Mouse (Mus musculus) MEL (cell line): ENCODE results near the gene Wipf3. TPM values are rescaled to one million over a fixed set of nuclear protein-coding genes. Genes with fewer than 3 reads are reported as not detected.

Experiments
- DNase-seq: peaks from one replicate; pipeline ENCODE4 v3.0.0; 2011; ENCODE audit warnings: low read depth, low spot score
- H3K27ac ChIP-seq: 2 replicates; pipeline ENCODE4 v1.5.1; 2012; ENCODE audit warnings: low read depth, mild to moderate bottlenecking, control low read depth, low read length, moderate library complexity; ENCODE audit not compliant: control insufficient read depth
- H3K27me3 ChIP-seq, 2 experiments: fragments of 150-350 bp in 1 of 2; sonication (generic) in 1 of 2; 2 replicates each; pipeline ENCODE4 v1.6.1; 2012; ENCODE audit warnings: low read length in 2 of 2, mild to moderate bottlenecking in 2 of 2, improper control_type of control experiment in 1 of 2, moderate library complexity in 1 of 2; ENCODE audit not compliant: insufficient read depth in 2 of 2, control insufficient read depth in 1 of 2
- H3K36me3 ChIP-seq, 2 experiments: 2 replicates each; pipeline ENCODE4 v1.6.1; 2012 to 2014; ENCODE audit warnings: low read length in 2 of 2, improper control_type of control experiment in 1 of 2, inconsistent platforms in 1 of 2, mild to moderate bottlenecking in 1 of 2; ENCODE audit not compliant: insufficient read depth in 2 of 2, control insufficient read depth in 1 of 2
- H3K4me1 ChIP-seq, 2 experiments: fragments of 150-350 bp in 1 of 2; sonication (generic) in 1 of 2; 2 replicates each; pipeline ENCODE4 v1.6.1; 2012; ENCODE audit warnings: low read length in 2 of 2, improper control_type of control experiment in 1 of 2, mild to moderate bottlenecking in 1 of 2; ENCODE audit not compliant: insufficient read depth in 2 of 2, control insufficient read depth in 1 of 2
- H3K4me3 ChIP-seq, 2 experiments: fragments of 150-350 bp in 1 of 2; sonication (generic) in 1 of 2; 2 replicates each; pipeline ENCODE4 v1.5.1; 2012; ENCODE audit warnings: low read depth in 2 of 2, low read length in 2 of 2, mild to moderate bottlenecking in 2 of 2, moderate library complexity in 2 of 2, control low read depth in 1 of 2, improper control_type of control experiment in 1 of 2; ENCODE audit not compliant: control insufficient read depth in 1 of 2, insufficient read depth in 1 of 2
- H3K79me2 ChIP-seq: 2 replicates; pipeline ENCODE4 v1.6.1; 2012; ENCODE audit warnings: mild to moderate bottlenecking, low read length, moderate library complexity; ENCODE audit not compliant: control insufficient read depth, poor library complexity, insufficient read depth
- H3K9ac ChIP-seq: 2 replicates; pipeline ENCODE4 v1.6.1; 2012; ENCODE audit warnings: low read depth, mild to moderate bottlenecking, control low read depth, low read length, moderate library complexity; ENCODE audit not compliant: control insufficient read depth, poor library complexity, severe bottlenecking
- H3K9me3 ChIP-seq: fragments of 150-350 bp; sonication (generic); replicated peaks from 2 replicates; pipeline ENCODE4 v1.6.1; 2012; ENCODE audit warnings: mild to moderate bottlenecking, low read length, improper control_type of control experiment, moderate library complexity; ENCODE audit not compliant: insufficient read depth
- CHD2 ChIP-seq: IDR thresholded peaks from 2 replicates; pipeline ENCODE4 v1.6.1; 2011; ENCODE audit warnings: low read length, improper control_type of control experiment
- CTCF ChIP-seq, 3 experiments: IDR thresholded peaks in 2 of 3; conservative IDR thresholded peaks in 1 of 3; 2 replicates each; pipeline ENCODE4 v1.5.1; 2011 to 2012; ENCODE audit warnings: low read length in 3 of 3, low read depth in 2 of 3, mild to moderate bottlenecking in 2 of 3, improper control_type of control experiment in 1 of 3, inconsistent platforms in 1 of 3, mixed read lengths in 1 of 3, moderate library complexity in 1 of 3; ENCODE audit not compliant: control insufficient read depth in 1 of 3, insufficient read depth in 1 of 3, poor library complexity in 1 of 3, severe bottlenecking in 1 of 3
- ELF1 ChIP-seq: IDR thresholded peaks from 2 replicates; pipeline ENCODE4 v1.6.1; 2014; ENCODE audit warnings: low read depth, mild to moderate bottlenecking, inconsistent platforms, low read length, improper control_type of control experiment, moderate library complexity
- ETS1 ChIP-seq: IDR thresholded peaks from 2 replicates; pipeline ENCODE4 v1.6.1; 2012; ENCODE audit warnings: low read depth, mild to moderate bottlenecking, inconsistent platforms, low read length, improper control_type of control experiment, moderate library complexity
- JUND ChIP-seq: IDR thresholded peaks from 2 replicates; pipeline ENCODE4 v1.6.1; 2011; ENCODE audit warnings: low read depth, mild to moderate bottlenecking, improper control_type of control experiment, low read length
- MAFK ChIP-seq: IDR thresholded peaks from 2 replicates; pipeline ENCODE4 v1.6.1; 2011; ENCODE audit warnings: low read depth, mild to moderate bottlenecking, low read length, improper control_type of control experiment, borderline replicate concordance
- MAX ChIP-seq: IDR thresholded peaks from 2 replicates; pipeline ENCODE4 v1.6.1; 2011; ENCODE audit warnings: low read length, improper control_type of control experiment
- MXI1 ChIP-seq: IDR thresholded peaks from 2 replicates; pipeline ENCODE4 v1.6.1; 2011; ENCODE audit warnings: mild to moderate bottlenecking, low read depth, low read length, improper control_type of control experiment
- NRF1 ChIP-seq: IDR thresholded peaks from 2 replicates; pipeline ENCODE4 v1.6.1; 2014; ENCODE audit warnings: low read depth, mild to moderate bottlenecking, inconsistent platforms, low read length, improper control_type of control experiment, moderate library complexity; ENCODE audit not compliant: poor library complexity, insufficient read depth, severe bottlenecking
- RAD21 ChIP-seq: IDR thresholded peaks from 2 replicates; pipeline ENCODE4 v1.6.1; 2011; ENCODE audit warnings: mild to moderate bottlenecking, low read depth, low read length, improper control_type of control experiment
- RCOR1 ChIP-seq: IDR thresholded peaks from 2 replicates; pipeline ENCODE4 v1.6.1; 2012; ENCODE audit warnings: low read depth, mild to moderate bottlenecking, inconsistent platforms, low read length, improper control_type of control experiment
- SIN3A ChIP-seq: IDR thresholded peaks from 2 replicates; pipeline ENCODE4 v1.6.1; 2012; ENCODE audit warnings: low read length, improper control_type of control experiment, inconsistent platforms
- TAL1 ChIP-seq: IDR thresholded peaks from 2 replicates; pipeline ENCODE4 v1.6.1; 2012; ENCODE audit warnings: mild to moderate bottlenecking, inconsistent platforms, low read length, moderate library complexity, mixed read lengths
- TBP ChIP-seq: IDR thresholded peaks from 2 replicates; pipeline ENCODE4 v1.8.0; 2011; ENCODE audit warnings: low read depth, low read length, improper control_type of control experiment
- TCF12 ChIP-seq: IDR thresholded peaks from 2 replicates; pipeline ENCODE4 v1.6.1; 2014; ENCODE audit warnings: low read depth, mild to moderate bottlenecking, inconsistent platforms, low read length, improper control_type of control experiment, moderate library complexity
- ZC3H11A ChIP-seq: IDR thresholded peaks from 2 replicates; pipeline ENCODE4 v1.6.1; 2012; ENCODE audit warnings: low read depth, mild to moderate bottlenecking, inconsistent platforms, low read length, improper control_type of control experiment
- ZKSCAN1 ChIP-seq: IDR thresholded peaks from 2 replicates; pipeline ENCODE4 v1.6.1; 2012; ENCODE audit warnings: low read depth, mild to moderate bottlenecking, inconsistent platforms, low read length, improper control_type of control experiment, moderate library complexity
- ZMIZ1 ChIP-seq: IDR thresholded peaks from 2 replicates; pipeline ENCODE4 v1.6.1; 2012; ENCODE audit warnings: low read depth, mild to moderate bottlenecking, inconsistent platforms, low read length, improper control_type of control experiment, moderate library complexity
- polyA plus RNA-seq, 2 experiments: library from polyadenylated mRNA; stranded (reverse) in 1 of 2; unstranded in 1 of 2; fragments of >175 nt in 1 of 2; fragments of >200 nt in 1 of 2; gene quantifications; 2 replicates each; pipeline versions ENCODE4 v1.2.1 to v1.2.4; 2012; ENCODE audit warnings: low replicate concordance in 2 of 2, low read depth in 1 of 2; ENCODE audit not compliant: insufficient read length in 2 of 2, insufficient read depth in 1 of 2, missing spikeins in 1 of 2
- total RNA-seq: library from RNA; depleted of rRNA; stranded (reverse); fragments of 300-350 nt; gene quantifications from 2 replicates; pipeline ENCODE4 v1.2.3, GENCODE M21; 2012

Wipf3 gene
- total and polyA plus RNA-seq, 3 experiments, result not detected

DNA sequence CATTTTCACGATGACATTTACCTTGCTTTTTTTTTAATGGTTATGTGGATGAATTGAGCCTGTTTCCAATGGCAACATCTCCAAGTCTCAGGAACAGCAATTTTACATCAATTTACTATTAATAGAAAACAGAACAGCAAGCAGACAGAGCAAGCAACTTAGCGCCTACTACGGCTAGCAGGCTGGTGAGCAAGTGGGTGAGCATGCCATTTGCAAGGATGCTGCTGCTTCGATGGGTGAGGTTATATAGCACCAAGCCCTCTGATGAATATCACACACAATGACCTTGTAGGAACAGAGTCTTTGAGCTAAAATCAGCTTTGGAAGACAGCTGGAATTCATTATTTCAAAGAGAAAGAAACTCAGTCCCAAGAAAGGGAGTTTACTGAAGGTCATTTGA lies 43.0 kb upstream of the Wipf3 start:
- Histone ChIP-seq H3K4me3 (no peak overlapping the region), H3K4me1 (no peaks in the 10 kb centered on the region), H3K9ac (no peak overlapping the region), H3K36me3 (no peaks in the 10 kb centered on the region), H3K27ac (no peak overlapping the region), H3K79me2 (no peaks in the 10 kb centered on the region), H3K27me3 (no peaks in the 10 kb centered on the region), H3K9me3 (no peaks in the 10 kb centered on the region)
- TF ChIP-seq JUND (no peak), TCF12 (no peak), SIN3A (no peak), ZC3H11A (no peak), MAFK (no peak), ZKSCAN1 (no peak)
- DNase-seq, result no peak

DNA sequence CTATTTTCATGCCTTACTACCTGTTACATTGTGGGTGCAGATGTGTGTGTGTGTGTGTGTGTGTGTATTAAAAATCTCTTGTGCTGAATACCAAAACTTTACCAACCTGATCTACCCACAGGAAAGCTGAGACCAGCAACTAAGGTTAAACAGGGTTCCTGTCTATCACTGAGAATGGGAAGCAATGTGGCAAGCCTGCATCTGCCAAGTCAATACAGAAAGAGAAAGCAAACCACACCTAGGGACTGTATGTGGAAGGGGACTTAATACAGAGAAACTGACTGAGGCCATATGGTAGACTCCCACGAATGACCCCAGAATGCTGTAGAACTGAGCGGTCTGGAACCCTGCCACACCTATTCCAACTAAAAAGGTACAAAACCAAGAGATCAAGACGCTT lies 42.4 kb upstream of the Wipf3 start:
- DNase-seq, result no peak
- Histone ChIP-seq H3K9ac (no peak overlapping the region), H3K79me2 (no peaks in the 10 kb centered on the region), H3K4me3 (no peak overlapping the region), H3K36me3 (no peaks in the 10 kb centered on the region), H3K9me3 (no peaks in the 10 kb centered on the region), H3K27ac (no peak overlapping the region), H3K4me1 (no peaks in the 10 kb centered on the region), H3K27me3 (no peaks in the 10 kb centered on the region)
- TF ChIP-seq ETS1, result no peak
- no peak for TF ChIP-seq ZMIZ1
- no peak for TF ChIP-seq MAX
- no peak for TF ChIP-seq ZKSCAN1
- TF ChIP-seq TBP, result no peak
- no peak for TF ChIP-seq CHD2
- no peak for TF ChIP-seq MXI1
- no peak for TF ChIP-seq NRF1
- TF ChIP-seq CTCF (IDR thresholded peaks at IDR 0.05 in 2 of 3, conservative IDR thresholded peaks at IDR 0.05 in 1 of 3; ENCODE audit: control insufficient read depth in 1 of 3, insufficient read depth in 1 of 3, low read depth in 2 of 3, low read length in 3 of 3, poor library complexity in 1 of 3, severe bottlenecking in 1 of 3), result no peak
- no peak for TF ChIP-seq RAD21
- no peak for TF ChIP-seq TAL1
- TF ChIP-seq ELF1, result no peak
- no peak for TF ChIP-seq TCF12
- TF ChIP-seq RCOR1, result no peak
